Mouse (Mus musculus) embryonic facial prominence, embryonic 12.5 days (tissue): ENCODE data around the gene Hif3a. TPM values are rescaled to one million over a fixed set of nuclear protein-coding genes. Genes with fewer than 3 reads are reported as not detected.

ENCODE experiments used
- ATAC-seq: fragments of 200-750 bp; cut with Nextera tagmentation; 2 replicates; pipeline ENCODE4 v1.8.0; 2017; ENCODE audit not compliant: insufficient number of reproducible peaks, insufficient read depth, low FRiP score, low TSS enrichment
- H3K27ac ChIP-seq: fragments of 300-500 bp; sonication (generic); 2 replicates; pipeline ENCODE4 v1.5.1; 2016; ENCODE audit warnings: mild to moderate bottlenecking
- H3K27me3 ChIP-seq: fragments of 300-500 bp; sonication (generic); 2 replicates; pipeline ENCODE4 v1.6.1; 2016; ENCODE audit warnings: mild to moderate bottlenecking, moderate library complexity
- H3K36me3 ChIP-seq: fragments of 300-500 bp; sonication (generic); 2 replicates; pipeline ENCODE4 v1.6.1; 2016; ENCODE audit warnings: mild to moderate bottlenecking
- H3K4me1 ChIP-seq: fragments of 300-500 bp; sonication (generic); 2 replicates; pipeline ENCODE4 v1.6.1; 2016
- H3K4me2 ChIP-seq: fragments of 300-500 bp; sonication (generic); replicated peaks from 2 replicates; pipeline ENCODE4 v1.6.1; 2016; ENCODE audit warnings: mild to moderate bottlenecking, moderate library complexity
- H3K4me3 ChIP-seq: fragments of 300-500 bp; sonication (generic); 2 replicates; pipeline ENCODE4 v1.5.1; 2016; ENCODE audit warnings: mild to moderate bottlenecking
- H3K9ac ChIP-seq: fragments of 300-500 bp; sonication (generic); 2 replicates; pipeline ENCODE4 v1.6.1; 2016; ENCODE audit warnings: mild to moderate bottlenecking, moderate library complexity
- H3K9me3 ChIP-seq: fragments of 300-500 bp; sonication (generic); 2 replicates; pipeline ENCODE4 v1.6.1; 2016; ENCODE audit warnings: mild to moderate bottlenecking, moderate library complexity
- WGBS: fragments of 180-500 bp; shearing (Covaris S2); methylation state at CpG from one replicate; pipeline ENCODE4 v1.1.7; 2016; 5-methylcytosine and 5-hydroxymethylcytosine counted together
- polyA plus RNA-seq: library from polyadenylated mRNA; unstranded; fragments of >200 nt; fragmentation: Nextera tagmentation; extraction: Ambion mirVana; gene quantifications from 2 replicates; pipeline ENCODE4 v1.2.1, GENCODE M21; 2016

Gene Hif3a
- polyA plus RNA-seq, 1 experiment from 2014 or later: 13.0 TPM

GRCm38 (mm10) chr7:17027588-17028343 is 34.5 kb downstream of the Hif3a start, which contains the start of gene Ppp5c:
Gene Ppp5c, minus strand, starts transcription at chr7:17027924.
- H3K4me2 ChIP-seq: peak within 1 kb of the TSS; percentile 83
- peak within 1 kb of the TSS; percentile 89 for H3K4me3 ChIP-seq
- H3K9me3 ChIP-seq: no peaks in the 10 kb centered on the region
- ATAC-seq: peak; percentile 71
- H3K36me3 ChIP-seq: peaks cover 20% of the 10 kb centered on the region
- no peaks in the 10 kb centered on the region for H3K27me3 ChIP-seq
- WGBS: under 1% methylated on average over 57 of the region's 58 CpGs
- H3K4me1 ChIP-seq: peaks cover 22% of the 10 kb centered on the region
- H3K27ac ChIP-seq: peak within 1 kb of the TSS; percentile 72
- H3K9ac ChIP-seq: peak within 1 kb of the TSS; percentile 84

GRCm38 (mm10) chr7:17026710-17027587 is 35.3 kb downstream of the Hif3a start:
- WGBS: 6% methylated on average over 24 of the region's 24 CpGs

GRCm38 (mm10) chr7:17025896-17026622 is 36.2 kb downstream of the Hif3a start:
- Histone ChIP-seq H3K9me3 (no peaks in the 10 kb centered on the region), H3K4me2 (peak overlapping the region; percentile 83), H3K27me3 (no peaks in the 10 kb centered on the region), H3K36me3 (peaks cover 34% of the 10 kb centered on the region), H3K27ac (no peak overlapping the region), H3K4me3 (peak overlapping the region; percentile 89), H3K9ac (peak overlapping the region; percentile 84), H3K4me1 (peaks cover 22% of the 10 kb centered on the region)
- 59% methylated on average over 9 of the region's 9 CpGs for WGBS
- ATAC-seq: no peak

More at GRCm38 (mm10) chr7:17026710-17027587, 35.3 kb downstream of the Hif3a start:
- Histone ChIP-seq H3K27me3 (no peaks in the 10 kb centered on the region), H3K4me3 (peak overlapping the region; percentile 89), H3K4me1 (peaks cover 22% of the 10 kb centered on the region), H3K27ac (peak overlapping the region; percentile 72; the same call in 1 of the 2 replicates), H3K9ac (peak overlapping the region; percentile 84), H3K9me3 (no peaks in the 10 kb centered on the region), H3K4me2 (peak overlapping the region; percentile 83), H3K36me3 (peaks cover 25% of the 10 kb centered on the region)
- ATAC-seq: 0 out of 2 replicates have a peak, but pooled peaks have one; percentile 0

- Histone ChIP-seq H3K4me2 (0 out of 2 replicates have a peak overlapping the region, but pooled peaks have one; percentile 83), H3K27me3 (no peaks in the 10 kb centered on the region), H3K9me3 (no peaks in the 10 kb centered on the region), H3K9ac (peak overlapping the region; percentile 84; the same call in 1 of the 2 replicates), H3K36me3 (peaks cover 40% of the 10 kb centered on the region), H3K27ac (no peak overlapping the region), H3K4me1 (peaks cover 22% of the 10 kb centered on the region), H3K4me3 (no peak overlapping the region)
- 75% methylated on average over 4 of the region's 4 CpGs for WGBS
- no peak for ATAC-seq
Observed at GRCm38 (mm10) chr7:17025505-17025894, 36.7 kb downstream of the Hif3a start.

- 85% methylated on average over 10 of the region's 10 CpGs for WGBS
- H3K27ac ChIP-seq: no peak overlapping the region
- no peak overlapping the region for H3K4me3 ChIP-seq
- peaks cover 45% of the 10 kb centered on the region for H3K36me3 ChIP-seq
- H3K9me3 ChIP-seq: no peaks in the 10 kb centered on the region
- peaks cover 22% of the 10 kb centered on the region for H3K4me1 ChIP-seq
- ATAC-seq: no peak
- no peaks in the 10 kb centered on the region for H3K27me3 ChIP-seq
- no peak overlapping the region for H3K4me2 ChIP-seq
- H3K9ac ChIP-seq: peak overlapping the region; percentile 84
Observed at GRCm38 (mm10) chr7:17024814-17025504, 37.3 kb downstream of the Hif3a start.

GRCm38 (mm10) chr7:17024141-17024540 is 38.1 kb downstream of the Hif3a start:
- no peak for ATAC-seq

GRCm38 (mm10) chr7:17023701-17024100 is 38.5 kb downstream of the Hif3a start:
- Histone ChIP-seq H3K4me3 (no peak overlapping the region), H3K4me1 (peaks cover 22% of the 10 kb centered on the region), H3K4me2 (no peak overlapping the region), H3K27ac (no peak overlapping the region), H3K36me3 (peaks cover 57% of the 10 kb centered on the region), H3K27me3 (no peaks in the 10 kb centered on the region), H3K9me3 (no peaks in the 10 kb centered on the region), H3K9ac (no peak overlapping the region)
- WGBS: 79% methylated on average over 4 of the region's 4 CpGs
- no peak for ATAC-seq

More at GRCm38 (mm10) chr7:17024141-17024540, 38.1 kb downstream of the Hif3a start:
- no peak overlapping the region for H3K27ac ChIP-seq
- no peak overlapping the region for H3K9ac ChIP-seq
- H3K4me1 ChIP-seq: peaks cover 22% of the 10 kb centered on the region
- no peak overlapping the region for H3K4me3 ChIP-seq
- H3K9me3 ChIP-seq: no peaks in the 10 kb centered on the region
- peaks cover 53% of the 10 kb centered on the region for H3K36me3 ChIP-seq
- no peaks in the 10 kb centered on the region for H3K27me3 ChIP-seq
- no peak overlapping the region for H3K4me2 ChIP-seq
- 90% methylated on average over 6 of the region's 6 CpGs for WGBS

- H3K27me3 ChIP-seq: no peaks in the 10 kb centered on the region
- no peak for ATAC-seq
- H3K4me3 ChIP-seq: no peak overlapping the region
- peaks cover 65% of the 10 kb centered on the region for H3K36me3 ChIP-seq
- no peak overlapping the region for H3K9ac ChIP-seq
- H3K9me3 ChIP-seq: no peaks in the 10 kb centered on the region
- no peak overlapping the region for H3K4me2 ChIP-seq
- H3K27ac ChIP-seq: no peak overlapping the region
- WGBS: 95% methylated on average over 15 of the region's 15 CpGs
- peaks cover 22% of the 10 kb centered on the region for H3K4me1 ChIP-seq
Observed at GRCm38 (mm10) chr7:17022176-17022575, 40.1 kb downstream of the Hif3a start.

- Histone ChIP-seq H3K4me3 (no peak overlapping the region), H3K4me2 (no peak overlapping the region), H3K9me3 (no peaks in the 10 kb centered on the region), H3K27ac (no peak overlapping the region), H3K27me3 (no peaks in the 10 kb centered on the region), H3K9ac (no peak overlapping the region), H3K36me3 (peaks cover 83% of the 10 kb centered on the region), H3K4me1 (no peaks in the 10 kb centered on the region; the same call in 1 of the 2 replicates)
- ATAC-seq: no peak
- WGBS: 89% methylated on average over 7 of the region's 7 CpGs
Observed at GRCm38 (mm10) chr7:17019426-17020166, 42.6 kb downstream of the Hif3a start.

- Histone ChIP-seq H3K9ac (no peak overlapping the region), H3K36me3 (peaks cover 91% of the 10 kb centered on the region), H3K4me2 (no peak overlapping the region), H3K4me1 (no peaks in the 10 kb centered on the region), H3K27ac (no peak overlapping the region), H3K27me3 (no peaks in the 10 kb centered on the region), H3K9me3 (no peaks in the 10 kb centered on the region), H3K4me3 (no peak overlapping the region)
- no peak for ATAC-seq
- WGBS: 87% methylated on average over 2 of the region's 2 CpGs
Observed at GRCm38 (mm10) chr7:17017921-17018320, 44.3 kb downstream of the Hif3a start.
